Mouse (Mus musculus): ENCODE results near the gene Osbp2. TPM values are rescaled to one million over a fixed set of nuclear protein-coding genes. Genes with fewer than 3 reads are reported as not detected.
A peak's percentile ranks its signal among the peaks of the same experiment; 100 is the strongest.

Osbp2 gene
- polyA plus RNA-seq, 1 experiment = 1.5 TPM

- TF ChIP-seq POLR2A (IDR thresholded peaks at IDR 0.05; ENCODE audit: insufficient read depth, low read length) (no peak), CTCF (IDR thresholded peaks at IDR 0.05; ENCODE audit: low read depth, low read length) (no peak), EP300 (IDR thresholded peaks at IDR 0.05; ENCODE audit: insufficient read depth, low read depth, low read length) (no peak)
- Histone ChIP-seq H3K27ac (ENCODE audit: insufficient read depth, low read length) (no peak overlapping the region), H3K4me1 (ENCODE audit: control insufficient read depth, insufficient read depth, low read length) (no peaks in the 10 kb centered on the region), H3K9ac (ENCODE audit: low read depth, poor library complexity, severe bottlenecking) (no peak overlapping the region), H3K36me3 (ENCODE audit: control insufficient read depth, insufficient read depth, low read length, poor library complexity, severe bottlenecking) (no peaks in the 10 kb centered on the region), H3K4me3 (ENCODE audit: low read depth, low read length) (no peak overlapping the region), H3K9me3 (replicated peaks; ENCODE audit: control insufficient read depth, insufficient read depth, low read length, poor library complexity, severe bottlenecking) (no peaks in the 10 kb centered on the region), H3K27me3 (ENCODE audit: control insufficient read depth, insufficient read depth, low read length, poor library complexity, severe bottlenecking) (no peaks in the 10 kb centered on the region)
Measured at GRCm38 (mm10) chr11:3722036-3722435, 141.7 kb downstream of the Osbp2 start.

DNA sequence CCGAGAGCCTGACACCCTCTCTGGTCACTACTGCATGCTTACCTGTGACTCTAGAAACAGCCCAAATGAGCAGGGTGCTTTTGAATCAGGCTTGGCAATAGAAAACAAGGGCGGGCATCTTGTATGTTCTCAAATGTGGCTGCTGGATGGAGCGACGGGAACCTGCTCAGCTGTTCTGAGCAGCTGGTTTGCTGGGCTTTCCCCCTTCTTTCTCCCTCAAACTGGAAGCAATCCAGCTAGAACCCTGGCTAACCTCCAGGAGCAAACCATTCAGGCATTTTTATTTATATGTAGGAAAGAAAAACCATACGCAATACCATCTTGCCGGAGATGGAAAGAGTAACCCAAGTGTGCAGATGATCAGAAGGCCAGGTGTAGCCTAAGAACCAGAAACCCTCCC is 147.0 kb downstream of the Osbp2 start:
- Histone ChIP-seq H3K9me3 (replicated peaks; ENCODE audit: control insufficient read depth, insufficient read depth, low read length, poor library complexity, severe bottlenecking) (no peaks in the 10 kb centered on the region), H3K9ac (ENCODE audit: low read depth, poor library complexity, severe bottlenecking) (no peak overlapping the region), H3K4me1 (ENCODE audit: control insufficient read depth, insufficient read depth, low read length) (no peaks in the 10 kb centered on the region), H3K4me3 (ENCODE audit: low read depth, low read length) (no peak overlapping the region), H3K27ac (ENCODE audit: insufficient read depth, low read length) (no peak overlapping the region), H3K36me3 (ENCODE audit: control insufficient read depth, insufficient read depth, low read length, poor library complexity, severe bottlenecking) (no peaks in the 10 kb centered on the region), H3K27me3 (ENCODE audit: control insufficient read depth, insufficient read depth, low read length, poor library complexity, severe bottlenecking) (no peaks in the 10 kb centered on the region)
- no peak for TF ChIP-seq POLR2A (IDR thresholded peaks at IDR 0.05; ENCODE audit: insufficient read depth, low read length)
- no peak for TF ChIP-seq CTCF (IDR thresholded peaks at IDR 0.05; ENCODE audit: low read depth, low read length)
- no peak for TF ChIP-seq EP300 (IDR thresholded peaks at IDR 0.05; ENCODE audit: insufficient read depth, low read depth, low read length)

GRCm38 (mm10) chr11:3714486-3714885 is 149.2 kb downstream of the Osbp2 start:
- Histone ChIP-seq H3K9ac (ENCODE audit: low read depth, poor library complexity, severe bottlenecking) (no peak overlapping the region), H3K4me3 (ENCODE audit: low read depth, low read length) (no peak overlapping the region), H3K27ac (ENCODE audit: insufficient read depth, low read length) (no peak overlapping the region), H3K4me1 (ENCODE audit: control insufficient read depth, insufficient read depth, low read length) (no peaks in the 10 kb centered on the region), H3K36me3 (ENCODE audit: control insufficient read depth, insufficient read depth, low read length, poor library complexity, severe bottlenecking) (no peaks in the 10 kb centered on the region), H3K9me3 (replicated peaks; ENCODE audit: control insufficient read depth, insufficient read depth, low read length, poor library complexity, severe bottlenecking) (no peaks in the 10 kb centered on the region), H3K27me3 (ENCODE audit: control insufficient read depth, insufficient read depth, low read length, poor library complexity, severe bottlenecking) (no peaks in the 10 kb centered on the region)
- peak; percentile 86 for TF ChIP-seq CTCF (IDR thresholded peaks at IDR 0.05; ENCODE audit: low read depth, low read length)
- no peak for TF ChIP-seq EP300 (IDR thresholded peaks at IDR 0.05; ENCODE audit: insufficient read depth, low read depth, low read length)
- no peak for TF ChIP-seq POLR2A (IDR thresholded peaks at IDR 0.05; ENCODE audit: insufficient read depth, low read length)

GRCm38 (mm10) chr11:3710203-3710602 is 153.5 kb downstream of the Osbp2 start:
- no peak overlapping the region for H3K27ac ChIP-seq (ENCODE audit: insufficient read depth, low read length)
- H3K27me3 ChIP-seq (ENCODE audit: control insufficient read depth, insufficient read depth, low read length, poor library complexity, severe bottlenecking) = no peaks in the 10 kb centered on the region
- no peak overlapping the region for H3K9ac ChIP-seq (ENCODE audit: low read depth, poor library complexity, severe bottlenecking)
- no peak overlapping the region for H3K4me3 ChIP-seq (ENCODE audit: low read depth, low read length)
- no peaks in the 10 kb centered on the region for H3K36me3 ChIP-seq (ENCODE audit: control insufficient read depth, insufficient read depth, low read length, poor library complexity, severe bottlenecking)
- no peaks in the 10 kb centered on the region for H3K9me3 ChIP-seq (replicated peaks; ENCODE audit: control insufficient read depth, insufficient read depth, low read length, poor library complexity, severe bottlenecking)
- no peaks in the 10 kb centered on the region for H3K4me1 ChIP-seq (ENCODE audit: control insufficient read depth, insufficient read depth, low read length)
- TF ChIP-seq EP300 (IDR thresholded peaks at IDR 0.05; ENCODE audit: insufficient read depth, low read depth, low read length) = no peak
- no peak for TF ChIP-seq CTCF (IDR thresholded peaks at IDR 0.05; ENCODE audit: low read depth, low read length)
- no peak for TF ChIP-seq POLR2A (IDR thresholded peaks at IDR 0.05; ENCODE audit: insufficient read depth, low read length)

- no peak overlapping the region for H3K9ac ChIP-seq (ENCODE audit: low read depth, poor library complexity, severe bottlenecking)
- H3K27ac ChIP-seq (ENCODE audit: insufficient read depth, low read length) = no peak overlapping the region
- no peak for TF ChIP-seq CTCF (IDR thresholded peaks at IDR 0.05; ENCODE audit: low read depth, low read length)
- no peak for TF ChIP-seq EP300 (IDR thresholded peaks at IDR 0.05; ENCODE audit: insufficient read depth, low read depth, low read length)
- TF ChIP-seq POLR2A (IDR thresholded peaks at IDR 0.05; ENCODE audit: insufficient read depth, low read length) = no peak
- H3K36me3 ChIP-seq (ENCODE audit: control insufficient read depth, insufficient read depth, low read length, poor library complexity, severe bottlenecking) = no peaks in the 10 kb centered on the region
- no peak overlapping the region for H3K4me3 ChIP-seq (ENCODE audit: low read depth, low read length)
- H3K27me3 ChIP-seq (ENCODE audit: control insufficient read depth, insufficient read depth, low read length, poor library complexity, severe bottlenecking) = no peaks in the 10 kb centered on the region
- H3K9me3 ChIP-seq (replicated peaks; ENCODE audit: control insufficient read depth, insufficient read depth, low read length, poor library complexity, severe bottlenecking) = no peaks in the 10 kb centered on the region
- no peaks in the 10 kb centered on the region for H3K4me1 ChIP-seq (ENCODE audit: control insufficient read depth, insufficient read depth, low read length)
Measured at GRCm38 (mm10) chr11:3707057-3707456, 156.6 kb downstream of the Osbp2 start.

- no peak overlapping the region for H3K9ac ChIP-seq (ENCODE audit: low read depth, poor library complexity, severe bottlenecking)
- H3K27ac ChIP-seq (ENCODE audit: insufficient read depth, low read length) = no peak overlapping the region
- no peaks in the 10 kb centered on the region for H3K27me3 ChIP-seq (ENCODE audit: control insufficient read depth, insufficient read depth, low read length, poor library complexity, severe bottlenecking)
- H3K4me1 ChIP-seq (ENCODE audit: control insufficient read depth, insufficient read depth, low read length) = no peaks in the 10 kb centered on the region
- no peaks in the 10 kb centered on the region for H3K36me3 ChIP-seq (ENCODE audit: control insufficient read depth, insufficient read depth, low read length, poor library complexity, severe bottlenecking)
- H3K9me3 ChIP-seq (replicated peaks; ENCODE audit: control insufficient read depth, insufficient read depth, low read length, poor library complexity, severe bottlenecking) = no peaks in the 10 kb centered on the region
- no peak overlapping the region for H3K4me3 ChIP-seq (ENCODE audit: low read depth, low read length)
- no peak for TF ChIP-seq EP300 (IDR thresholded peaks at IDR 0.05; ENCODE audit: insufficient read depth, low read depth, low read length)
- TF ChIP-seq CTCF (IDR thresholded peaks at IDR 0.05; ENCODE audit: low read depth, low read length) = no peak
- no peak for TF ChIP-seq POLR2A (IDR thresholded peaks at IDR 0.05; ENCODE audit: insufficient read depth, low read length)
Measured at GRCm38 (mm10) chr11:3704404-3704803, 159.3 kb downstream of the Osbp2 start.
